Mouse (Mus musculus) gastrocnemius, postnatal 14 days (tissue): ENCODE measurements around the gene Wdr43. TPM values are rescaled to one million over a fixed set of nuclear protein-coding genes. Genes with fewer than 3 reads are reported as not detected.

Source experiments
- DNase-seq: peaks from one replicate; pipeline ENCODE4 v3.0.0; 2021; ENCODE audit warnings: mixed read lengths
- intact Hi-C: fragments of 180-260 bp; cut with DNase I; formaldehyde crosslinking; loops from one replicate; pipeline ENCODE4 v1.15.1; 2025; ENCODE audit warnings: low total_unique reads
- total RNA-seq, 2 experiments: library from RNA; stranded (reverse); gene quantifications; 2 replicates each; pipeline ENCODE4 v1.2.3; 2021

Gene Wdr43
- total RNA-seq, 2 experiments from 2014 or later, result 24.7 to 26.3 TPM

GRCm38 (mm10) chr17:71695716-71696315, 80.1 kb downstream of the Wdr43 start:
- no peak for DNase-seq
- intact Hi-C loops, result no loop called here

GRCm38 (mm10) chr17:71696396-71696795, 80.7 kb downstream of the Wdr43 start:
- DNase-seq, result no peak
- intact Hi-C loops, result no loop called here

GRCm38 (mm10) chr17:71697896-71698618, 82.4 kb downstream of the Wdr43 start:
- DNase-seq, result peak; percentile 39
- intact Hi-C loops, result no loop called here

GRCm38 (mm10) chr17:71698619-71698956, 82.9 kb downstream of the Wdr43 start:
- intact Hi-C loops, result no loop called here
- no peak for DNase-seq

- DNase-seq, result no peak
- intact Hi-C loops, result loop anchor here (5.0 kb wide), 1 partner anchor 1292 kb away; no protein-coding TSS in a partner anchor
Measured at GRCm38 (mm10) chr17:71705113-71705512, 89.4 kb downstream of the Wdr43 start.

- no peak for DNase-seq
Measured at GRCm38 (mm10) chr17:71705550-71706480, 90.1 kb downstream of the Wdr43 start.

GRCm38 (mm10) chr17:71707715-71708114, 92.0 kb downstream of the Wdr43 start:
- intact Hi-C loops, result loop anchor here (5.0 kb wide), 1 partner anchor 1290 kb away; no protein-coding TSS in a partner anchor
- DNase-seq, result no peak

More at GRCm38 (mm10) chr17:71705550-71706480, 90.1 kb downstream of the Wdr43 start:
- intact Hi-C loops, result loop anchor here (5.0 kb wide), 1 partner anchor 1291 kb away; no protein-coding TSS in a partner anchor

Other genes starting within 250 kb of the Wdr43 start
- under 1 TPM; 0.78 to 0.86 TPM for gene Gm4707, start 156.0 kb upstream of the Wdr43 start, total RNA-seq
- 10 to 100 TPM; 13.8 to 14.0 TPM for gene Smchd1, start 140.6 kb upstream of the Wdr43 start, total RNA-seq
- gene Ndc80, start 89.0 kb upstream of the Wdr43 start, total RNA-seq, result 1 to 10 TPM; 2.2 to 2.3 TPM
- under 1 TPM; 0.22 to 0.25 TPM for gene Spdya, start 63.8 kb upstream of the Wdr43 start, total RNA-seq
- gene Togaram2, start 57.4 kb downstream of the Wdr43 start, total RNA-seq, result 1 to 10 TPM in 1 of 2 experiments, under 1 TPM in 1; 0.82 to 1.1 TPM
- not detected for gene Pcare, start 137.0 kb downstream of the Wdr43 start, total RNA-seq
- gene Clip4, start 152.6 kb downstream of the Wdr43 start, total RNA-seq, result 10 to 100 TPM; 44.7 to 58.8 TPM